Mouse (Mus musculus): Measurements from ENCODE around the gene Arhgap35. TPM values are rescaled to one million over a fixed set of nuclear protein-coding genes. Genes with fewer than 3 reads are reported as not detected.

Arhgap35 gene
- total and polyA plus RNA-seq, 2 experiments from 2014 or later, result 9.7 to 57.5 TPM

DNA sequence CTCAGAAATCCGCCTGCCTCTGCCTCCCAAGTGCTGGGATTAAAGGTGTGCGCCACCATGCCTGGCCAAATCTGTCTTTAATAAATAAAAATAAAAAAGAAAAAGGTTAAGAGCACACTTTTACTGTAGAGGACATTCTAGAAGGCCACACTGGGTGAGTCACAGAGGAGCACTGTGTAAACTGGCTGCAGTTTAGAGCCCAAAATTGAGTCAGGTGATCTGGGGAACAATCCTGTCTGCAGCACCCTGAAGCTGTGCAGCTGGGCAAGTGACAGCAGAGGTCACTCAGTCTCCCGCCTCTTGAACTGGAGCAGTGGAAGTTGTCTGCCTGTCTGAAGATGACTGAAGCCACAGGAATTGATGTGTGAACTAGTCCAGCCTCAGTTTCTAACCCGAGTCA is 113.2 kb downstream of the Arhgap35 start:
- TF ChIP-seq CTCF (IDR thresholded peaks at IDR 0.05; ENCODE audit: low read depth) (no peak), EP300 (IDR thresholded peaks at IDR 0.05; ENCODE audit: low read depth) (no peak)
- WGBS, result 82% methylated on average over 4 of the region's 4 CpGs
- Histone ChIP-seq H3K4me2 (ENCODE audit: low read depth, low read length) (no peak overlapping the region), H3K36me3 (replicated peaks; ENCODE audit: control insufficient read depth, insufficient read depth, low read length) (peaks cover 69% of the 10 kb centered on the region), H3K9me3 (replicated peaks; ENCODE audit: control insufficient read depth, low read length) (no peaks in the 10 kb centered on the region), H3K27me3 (ENCODE audit: control insufficient read depth, insufficient read depth, low read length) (no peaks in the 10 kb centered on the region), H3K4me3 (ENCODE audit: low read depth, low read length) (no peak overlapping the region), H3K9ac (replicated peaks; ENCODE audit: low read depth, low read length) (no peak overlapping the region), H3K27ac (ENCODE audit: low read depth) (no peak overlapping the region), H3K4me1 (ENCODE audit: control insufficient read depth, insufficient read depth) (0 out of 2 replicates have a peak, but pooled peaks cover 2% of the 10 kb centered on the region)
- DNase-seq (ENCODE audit: low spot score) (no peak), ATAC-seq (ENCODE audit: insufficient read depth, low read depth) (no peak)

DNA sequence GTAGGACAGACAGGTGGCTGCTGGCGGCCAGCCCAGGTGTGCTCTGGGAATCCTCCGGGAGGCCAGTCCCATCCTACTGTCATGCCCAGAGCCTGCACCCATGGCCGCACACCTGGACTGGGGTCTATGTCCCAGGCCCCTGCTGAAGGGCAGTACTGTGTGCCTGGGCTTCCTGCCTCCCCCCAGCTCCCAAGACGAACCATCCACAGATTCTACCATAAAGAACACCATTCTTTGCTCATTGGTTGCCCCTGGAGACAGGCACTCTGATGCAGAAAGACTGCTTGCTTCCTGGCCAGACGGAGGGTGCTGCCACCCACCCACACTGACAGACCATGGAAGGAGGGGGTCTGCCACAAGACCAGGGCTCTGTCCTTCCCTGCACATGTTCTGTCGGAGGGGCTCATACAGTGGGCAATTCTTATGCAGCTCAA is 115.1 kb downstream of the Arhgap35 start:
- WGBS, result 86% methylated on average over 6 of the region's 6 CpGs
- no peak for ATAC-seq (ENCODE audit: insufficient read depth, low read depth)
- Histone ChIP-seq H3K9me3 (replicated peaks; ENCODE audit: control insufficient read depth, low read length) (no peaks in the 10 kb centered on the region), H3K36me3 (replicated peaks; ENCODE audit: control insufficient read depth, insufficient read depth, low read length) (peaks cover 62% of the 10 kb centered on the region), H3K4me2 (ENCODE audit: low read depth, low read length) (no peak overlapping the region), H3K4me1 (ENCODE audit: control insufficient read depth, insufficient read depth) (0 out of 2 replicates have a peak, but pooled peaks cover 8% of the 10 kb centered on the region), H3K4me3 (ENCODE audit: low read depth, low read length) (no peak overlapping the region), H3K27ac (ENCODE audit: low read depth) (no peak overlapping the region), H3K27me3 (ENCODE audit: control insufficient read depth, insufficient read depth, low read length) (no peaks in the 10 kb centered on the region), H3K9ac (replicated peaks; ENCODE audit: low read depth, low read length) (no peak overlapping the region)
- DNase-seq (ENCODE audit: low spot score), result no peak
- no peak for TF ChIP-seq CTCF (IDR thresholded peaks at IDR 0.05; ENCODE audit: low read depth)
- TF ChIP-seq EP300 (IDR thresholded peaks at IDR 0.05; ENCODE audit: low read depth), result no peak

DNA sequence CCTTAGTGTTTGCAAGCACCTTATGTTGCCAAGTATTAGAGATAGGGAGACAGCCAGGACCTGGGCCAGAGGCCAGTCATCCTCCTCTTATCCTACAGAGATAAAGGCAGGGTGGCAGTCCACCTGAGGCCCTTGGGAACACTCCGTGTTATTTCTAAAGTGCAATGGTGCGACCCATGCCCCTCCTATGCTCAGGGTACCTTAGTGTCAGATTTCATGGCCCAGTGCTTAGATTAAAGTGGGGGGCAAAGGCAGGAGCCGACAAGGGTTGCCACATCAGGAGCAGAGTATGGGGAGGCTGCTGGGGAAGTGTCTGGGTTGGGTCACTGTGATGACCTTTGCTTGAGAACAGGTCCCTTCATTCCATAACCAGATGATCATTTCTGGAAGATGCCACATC is 118.5 kb downstream of the Arhgap35 start:
- WGBS, result 39% methylated on average over 3 of the region's 3 CpGs
- peaks cover 35% of the 10 kb centered on the region for H3K36me3 ChIP-seq (replicated peaks; ENCODE audit: control insufficient read depth, insufficient read depth, low read length)
- H3K27me3 ChIP-seq (ENCODE audit: control insufficient read depth, insufficient read depth, low read length), result no peaks in the 10 kb centered on the region
- no peak overlapping the region for H3K4me2 ChIP-seq (ENCODE audit: low read depth, low read length)
- no peak for TF ChIP-seq CTCF (IDR thresholded peaks at IDR 0.05; ENCODE audit: low read depth)
- no peak for TF ChIP-seq EP300 (IDR thresholded peaks at IDR 0.05; ENCODE audit: low read depth)
- H3K4me1 ChIP-seq (ENCODE audit: control insufficient read depth, insufficient read depth), result 0 out of 2 replicates have a peak, but pooled peaks cover 8% of the 10 kb centered on the region
- H3K9ac ChIP-seq (replicated peaks; ENCODE audit: low read depth, low read length), result no peak overlapping the region
- no peak for ATAC-seq (ENCODE audit: insufficient read depth, low read depth)
- no peaks in the 10 kb centered on the region for H3K9me3 ChIP-seq (replicated peaks; ENCODE audit: control insufficient read depth, low read length)
- no peak overlapping the region for H3K27ac ChIP-seq (ENCODE audit: low read depth)
- H3K4me3 ChIP-seq (ENCODE audit: low read depth, low read length), result no peak overlapping the region
- no peak for DNase-seq (ENCODE audit: low spot score)

DNA sequence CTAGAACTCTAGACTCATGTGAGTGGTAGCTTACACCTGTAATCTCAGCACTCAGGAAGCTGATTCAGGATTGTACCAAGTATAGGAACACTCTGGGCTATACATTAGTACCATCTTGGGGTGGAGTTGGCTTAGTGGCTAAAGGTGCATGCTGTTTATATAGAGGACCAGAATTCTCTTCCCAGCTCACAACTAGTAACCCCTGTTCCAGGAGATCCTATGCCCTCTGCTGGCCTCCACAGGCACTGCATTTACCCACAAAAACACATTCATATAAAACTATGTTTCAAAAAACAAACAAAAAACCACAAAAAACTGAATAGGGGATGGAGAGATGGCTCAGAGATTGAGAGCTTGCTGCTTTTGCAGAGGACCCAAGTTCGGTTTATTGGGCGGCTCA is 121.4 kb downstream of the Arhgap35 start:
- H3K27me3 ChIP-seq (ENCODE audit: control insufficient read depth, insufficient read depth, low read length), result no peaks in the 10 kb centered on the region
- H3K36me3 ChIP-seq (replicated peaks; ENCODE audit: control insufficient read depth, insufficient read depth, low read length), result peaks cover 32% of the 10 kb centered on the region
- ATAC-seq (ENCODE audit: insufficient read depth, low read depth), result no peak
- H3K9me3 ChIP-seq (replicated peaks; ENCODE audit: control insufficient read depth, low read length), result no peaks in the 10 kb centered on the region
- H3K27ac ChIP-seq (ENCODE audit: low read depth), result no peak overlapping the region
- H3K4me3 ChIP-seq (ENCODE audit: low read depth, low read length), result no peak overlapping the region
- 0 out of 2 replicates have a peak, but pooled peaks cover 8% of the 10 kb centered on the region for H3K4me1 ChIP-seq (ENCODE audit: control insufficient read depth, insufficient read depth)
- whole genome bisulfite sequencing, result 49% methylated on average over 2 of the region's 2 CpGs
- no peak overlapping the region for H3K4me2 ChIP-seq (ENCODE audit: low read depth, low read length)
- TF ChIP-seq CTCF (IDR thresholded peaks at IDR 0.05; ENCODE audit: low read depth) (peak; percentile 64), EP300 (IDR thresholded peaks at IDR 0.05; ENCODE audit: low read depth) (no peak)
- no peak overlapping the region for H3K9ac ChIP-seq (replicated peaks; ENCODE audit: low read depth, low read length)
- DNase-seq (ENCODE audit: low spot score), result no peak

DNA sequence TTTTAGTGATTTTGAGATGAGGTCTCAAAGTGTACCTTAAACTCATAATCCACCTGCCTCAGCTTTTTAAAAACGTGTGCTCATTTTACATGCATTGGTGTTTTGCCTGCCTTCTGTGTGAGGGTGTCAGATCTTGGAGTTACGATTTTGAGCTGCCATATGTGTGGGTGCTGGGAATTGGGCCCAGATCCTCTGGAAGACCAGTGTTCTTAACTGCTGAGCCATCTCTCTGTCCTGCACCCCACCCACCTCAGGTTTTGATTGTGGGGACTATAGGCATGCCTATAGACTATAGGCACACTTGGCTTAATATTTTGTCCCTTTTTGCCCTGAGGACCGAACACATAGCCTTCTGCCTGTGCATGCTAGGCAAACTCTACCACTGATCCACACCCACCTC is 122.6 kb downstream of the Arhgap35 start:
- Histone ChIP-seq H3K9me3 (replicated peaks; ENCODE audit: control insufficient read depth, low read length) (no peaks in the 10 kb centered on the region), H3K4me1 (ENCODE audit: control insufficient read depth, insufficient read depth) (0 out of 2 replicates have a peak, but pooled peaks cover 8% of the 10 kb centered on the region), H3K9ac (replicated peaks; ENCODE audit: low read depth, low read length) (no peak overlapping the region), H3K27me3 (ENCODE audit: control insufficient read depth, insufficient read depth, low read length) (no peaks in the 10 kb centered on the region), H3K36me3 (replicated peaks; ENCODE audit: control insufficient read depth, insufficient read depth, low read length) (peaks cover 20% of the 10 kb centered on the region), H3K4me2 (ENCODE audit: low read depth, low read length) (no peak overlapping the region), H3K27ac (ENCODE audit: low read depth) (no peak overlapping the region), H3K4me3 (ENCODE audit: low read depth, low read length) (no peak overlapping the region)
- DNase-seq (ENCODE audit: low spot score) (no peak), ATAC-seq (ENCODE audit: insufficient read depth, low read depth) (no peak)
- TF ChIP-seq CTCF (IDR thresholded peaks at IDR 0.05; ENCODE audit: low read depth), result no peak
- no peak for TF ChIP-seq EP300 (IDR thresholded peaks at IDR 0.05; ENCODE audit: low read depth)
- 61% methylated on average over 3 of the region's 3 CpGs for WGBS

DNA sequence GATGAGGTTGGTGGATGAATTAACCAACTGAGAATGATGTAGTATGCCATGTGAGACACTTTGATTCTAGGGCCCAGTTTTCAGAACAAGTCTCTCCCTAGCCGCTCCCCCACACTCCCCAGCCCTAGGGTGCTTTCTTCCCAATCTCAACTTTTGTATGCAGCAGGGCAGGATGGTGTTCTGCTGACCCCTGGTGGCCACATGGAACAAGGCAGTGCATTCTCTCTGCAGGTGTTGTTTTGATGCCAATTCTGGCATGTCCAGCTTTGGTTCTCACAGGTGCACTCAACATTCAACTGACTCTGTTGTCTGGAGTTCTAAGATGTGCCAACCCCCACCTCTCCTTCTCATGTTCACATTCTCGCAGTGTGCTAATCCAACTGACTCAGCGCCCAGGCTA is 123.0 kb downstream of the Arhgap35 start:
- ATAC-seq (ENCODE audit: insufficient read depth, low read depth), result peak; percentile 59; the same call in 1 of the 2 replicates
- H3K4me1 ChIP-seq (ENCODE audit: control insufficient read depth, insufficient read depth), result 0 out of 2 replicates have a peak, but pooled peaks cover 8% of the 10 kb centered on the region

More for the DNA sequence above, 123.0 kb downstream of the Arhgap35 start:
- Histone ChIP-seq H3K36me3 (replicated peaks; ENCODE audit: control insufficient read depth, insufficient read depth, low read length) (peaks cover 15% of the 10 kb centered on the region), H3K4me3 (ENCODE audit: low read depth, low read length) (no peak overlapping the region), H3K27ac (ENCODE audit: low read depth) (no peak overlapping the region), H3K9me3 (replicated peaks; ENCODE audit: control insufficient read depth, low read length) (no peaks in the 10 kb centered on the region), H3K27me3 (ENCODE audit: control insufficient read depth, insufficient read depth, low read length) (no peaks in the 10 kb centered on the region), H3K4me2 (ENCODE audit: low read depth, low read length) (no peak overlapping the region), H3K9ac (replicated peaks; ENCODE audit: low read depth, low read length) (no peak overlapping the region)
- TF ChIP-seq CTCF (IDR thresholded peaks at IDR 0.05; ENCODE audit: low read depth) (peak; percentile 97), EP300 (IDR thresholded peaks at IDR 0.05; ENCODE audit: low read depth) (no peak)
- DNase-seq (ENCODE audit: low spot score), result peak; percentile 61
- WGBS, result 43% methylated on average over 3 of the region's 3 CpGs

Measured in heart, postnatal 0 days (tissue).